Mouse (Mus musculus): Measurements from ENCODE around the gene Gabrr2.
"Not testable (repeated sequence)": the region's sequence is repeated elsewhere in the genome, so short reads cannot be mapped to it uniquely, and the experiment has no call there.

The Gabrr2 gene

DNA sequence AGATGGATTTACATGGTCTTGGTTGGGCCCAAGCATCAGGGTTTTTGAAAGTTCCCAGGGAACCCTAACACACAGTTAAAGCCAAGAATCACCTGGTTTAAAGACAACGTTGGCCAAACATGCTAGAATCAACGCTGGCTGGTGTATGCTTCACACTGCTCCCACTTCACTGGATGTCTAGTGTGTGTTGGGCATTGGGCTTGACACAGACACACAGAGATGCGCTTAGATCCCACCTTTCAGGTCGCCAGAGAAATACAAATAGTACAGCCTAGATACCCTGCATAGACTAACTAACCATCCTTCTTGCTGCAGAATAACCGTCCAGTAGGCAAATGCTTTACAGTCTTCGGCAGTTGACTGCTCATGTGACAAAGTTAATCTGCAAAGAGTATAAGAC is 7.5 kb downstream of the Gabrr2 start:
- DNase-seq (ENCODE audit: low read depth, low spot score): no peak

DNA sequence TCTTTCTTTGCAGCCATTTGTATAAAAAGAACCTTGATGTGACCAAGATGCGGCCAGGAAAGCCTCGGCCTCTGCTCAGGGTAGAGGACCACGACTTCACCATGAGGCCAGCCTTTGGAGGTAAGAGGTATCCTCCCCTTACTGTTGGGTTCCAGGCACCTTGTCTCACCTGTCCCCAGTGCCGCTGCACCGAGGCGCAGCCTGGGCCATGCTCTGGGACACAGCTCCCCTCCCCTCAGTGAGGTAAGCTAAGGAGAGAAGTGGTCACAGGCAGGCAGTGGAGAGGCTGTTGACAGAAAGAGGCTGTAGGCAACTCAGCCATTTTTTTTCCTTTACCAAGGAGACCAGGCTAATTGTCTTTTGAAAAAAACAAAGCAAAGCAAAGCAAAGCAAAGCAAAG is 8.5 kb downstream of the Gabrr2 start:
- DNase-seq (ENCODE audit: low read depth, low spot score): no peak

- no peak for DNase-seq (ENCODE audit: low read depth, low spot score)
Measured at GRCm38 (mm10) chr4:33072526-33073161, 9.8 kb downstream of the Gabrr2 start.

- DNase-seq (ENCODE audit: low read depth, low spot score): no peak
Measured at GRCm38 (mm10) chr4:33074406-33074805, 11.6 kb downstream of the Gabrr2 start.

DNA sequence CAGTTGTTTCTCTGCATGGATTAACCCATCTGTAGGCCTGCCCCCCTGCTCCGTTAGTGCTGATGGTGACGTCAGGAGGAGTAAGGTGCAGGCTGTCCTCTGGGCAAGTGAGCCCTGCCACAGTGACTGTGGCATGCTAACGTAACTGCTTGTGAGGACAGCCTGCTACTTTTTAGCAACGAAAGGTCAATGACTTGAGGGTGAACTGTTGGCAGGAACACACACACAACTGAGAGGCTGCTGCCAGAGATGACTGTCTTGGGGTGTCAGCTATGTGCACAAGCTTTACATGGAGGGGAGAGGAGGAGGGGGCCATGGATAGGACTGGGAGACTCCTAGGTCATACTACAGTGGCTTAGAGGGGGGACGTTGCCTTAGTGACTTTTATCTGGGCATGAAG is 12.1 kb downstream of the Gabrr2 start:
- DNase-seq (ENCODE audit: low read depth, low spot score): no peak

DNA sequence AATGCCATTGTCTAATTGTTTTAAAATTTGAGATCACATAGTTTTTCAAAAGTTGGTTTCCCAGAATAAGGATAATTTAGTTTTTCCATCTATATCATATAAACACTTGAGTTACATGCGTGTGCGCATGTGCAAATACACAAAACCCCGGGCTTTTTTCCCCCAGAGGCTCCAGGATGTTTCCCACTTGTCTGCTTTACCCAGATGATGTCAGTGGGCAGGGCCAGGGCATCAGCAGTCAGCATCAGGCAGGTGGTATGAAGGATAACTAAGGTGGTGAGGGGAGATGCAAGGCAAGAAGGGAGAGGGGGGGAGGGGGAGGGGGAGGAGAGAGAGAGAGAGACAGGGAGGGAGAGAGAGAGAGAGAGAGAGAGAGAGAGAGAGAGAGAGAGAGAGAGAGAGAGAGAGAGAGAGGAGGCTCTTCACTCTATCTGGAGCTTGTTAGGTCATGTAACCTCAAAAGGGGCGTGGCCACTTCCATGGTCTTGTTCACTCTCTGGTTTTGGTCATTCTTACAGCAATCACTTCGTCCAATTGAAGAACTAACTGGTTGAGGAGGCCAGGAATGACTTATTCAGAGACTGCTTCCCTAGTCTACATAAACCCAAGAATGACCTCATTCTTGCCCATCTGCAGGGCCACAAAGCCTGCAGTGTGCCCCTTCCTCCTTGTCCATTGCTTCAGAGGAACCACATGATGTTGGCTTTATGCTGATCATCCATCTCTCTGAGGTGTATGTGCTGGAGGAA is 13.2 kb downstream of the Gabrr2 start:
- no peak for DNase-seq (ENCODE audit: low read depth, low spot score)

DNA sequence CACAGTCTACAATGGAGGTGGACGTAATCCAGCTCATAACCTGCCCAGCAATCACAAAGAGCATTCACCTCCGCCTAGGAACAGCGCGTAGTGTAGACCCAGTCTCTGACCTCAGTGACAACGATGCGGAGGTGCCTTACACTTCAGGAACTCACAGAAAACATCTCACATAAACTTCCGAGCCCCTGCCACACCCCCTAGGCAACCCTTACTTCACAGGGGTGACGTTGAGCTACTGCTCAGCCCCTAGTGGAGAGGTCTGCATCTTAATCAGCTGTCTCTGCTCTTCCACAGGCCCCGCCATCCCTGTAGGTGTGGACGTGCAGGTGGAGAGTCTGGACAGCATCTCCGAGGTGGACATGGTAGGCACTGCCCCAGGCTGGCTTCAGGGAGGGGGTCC is 14.4 kb downstream of the Gabrr2 start:
- DNase-seq (ENCODE audit: low read depth, low spot score): no peak

- DNase-seq (ENCODE audit: low read depth, low spot score): no peak
Measured at GRCm38 (mm10) chr4:33077724-33078123, 14.9 kb downstream of the Gabrr2 start.

DNA sequence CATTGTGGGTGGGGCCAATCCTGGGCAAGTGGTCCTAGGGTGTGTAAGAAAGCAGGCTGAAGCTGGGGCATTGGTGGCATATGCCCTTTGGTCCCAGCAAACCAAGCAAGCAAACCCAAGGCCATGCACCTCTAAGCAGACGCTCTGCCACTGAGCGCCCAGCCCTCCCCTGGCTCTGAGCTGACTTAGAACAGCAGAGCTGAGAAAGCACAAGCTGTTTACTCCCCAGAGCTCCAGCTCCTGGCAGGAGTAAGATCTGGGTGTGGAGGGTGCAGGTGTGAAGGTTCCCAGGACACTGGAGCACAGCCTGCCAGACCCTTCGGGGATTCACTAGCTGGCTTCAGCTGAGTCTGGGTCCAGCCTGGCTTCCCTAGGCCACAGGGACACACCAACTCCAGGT is 15.7 kb downstream of the Gabrr2 start:
- DNase-seq (ENCODE audit: low read depth, low spot score): no peak

DNA sequence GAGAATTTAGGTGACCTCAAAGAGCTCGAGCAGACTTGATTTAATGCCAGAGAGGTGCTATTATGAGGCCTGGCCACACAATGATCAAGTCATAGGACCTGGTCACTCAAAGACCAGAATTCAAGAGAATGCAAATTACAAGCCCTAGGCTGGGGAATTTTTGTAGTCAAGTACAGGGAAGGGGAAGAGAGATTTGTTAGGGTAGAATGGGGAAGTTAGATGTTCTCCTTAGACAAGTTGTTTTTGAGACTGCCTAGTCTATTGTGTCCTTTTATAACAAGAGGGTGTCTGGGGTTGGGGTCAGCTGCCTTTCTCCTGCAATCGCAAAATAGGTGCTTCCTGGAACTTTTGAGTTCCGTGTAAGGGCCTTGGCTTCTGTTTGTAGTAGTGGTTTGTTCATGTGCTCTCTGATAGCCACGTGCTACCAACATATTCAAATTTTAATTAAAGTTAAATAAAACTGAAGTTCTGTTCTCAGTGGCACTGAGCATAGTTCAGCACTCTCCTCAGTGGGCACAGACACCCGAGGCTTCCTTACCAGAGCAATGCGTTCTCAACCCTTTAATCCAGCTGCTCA is 36.4 kb downstream of the Gabrr2 start:
- DNase-seq (ENCODE audit: low read depth, low spot score): peak; percentile 32

DNA sequence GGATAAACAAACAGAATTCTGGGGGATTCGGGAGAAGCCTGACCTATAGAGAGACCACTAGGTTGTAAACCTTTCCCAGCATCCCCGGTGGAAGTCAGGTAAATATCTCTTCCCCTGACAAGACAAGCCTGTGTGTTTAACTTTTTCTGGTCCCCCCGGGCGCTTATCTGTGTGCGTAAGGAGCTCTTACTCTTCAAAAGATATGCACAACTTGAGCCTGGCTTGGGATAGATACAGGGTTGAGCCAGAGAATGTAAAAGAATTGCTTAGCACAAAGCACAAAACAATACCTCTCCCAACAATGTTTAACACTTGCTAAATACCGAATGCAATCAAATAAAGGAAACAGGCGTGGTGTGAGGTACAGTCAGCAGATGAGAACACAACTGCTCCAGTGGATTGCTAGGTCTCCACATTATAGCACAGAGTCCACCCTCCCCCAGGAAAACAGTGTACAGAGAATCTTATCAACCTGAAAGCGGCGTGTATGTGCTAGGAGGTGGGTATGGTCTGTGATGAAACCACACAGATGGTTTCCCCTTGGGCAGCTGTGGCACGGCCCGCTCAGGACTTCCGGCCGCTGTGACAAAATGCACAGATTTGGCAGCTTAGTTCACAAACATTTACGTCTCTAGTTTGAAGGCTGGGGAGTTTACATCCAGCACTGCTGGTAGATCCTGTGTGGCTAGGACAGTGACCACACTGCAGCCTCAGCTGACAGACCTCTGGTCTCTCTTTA is 47.1 kb downstream of the Gabrr2 start:
- no peak for DNase-seq (ENCODE audit: low read depth, low spot score)

GRCm38 (mm10) chr4:33110845-33111244 is 48.0 kb downstream of the Gabrr2 start:
- DNase-seq (ENCODE audit: low read depth, low spot score): no peak

GRCm38 (mm10) chr4:33111358-33111757 is 48.6 kb downstream of the Gabrr2 start:
- DNase-seq (ENCODE audit: low read depth, low spot score): no peak

DNA sequence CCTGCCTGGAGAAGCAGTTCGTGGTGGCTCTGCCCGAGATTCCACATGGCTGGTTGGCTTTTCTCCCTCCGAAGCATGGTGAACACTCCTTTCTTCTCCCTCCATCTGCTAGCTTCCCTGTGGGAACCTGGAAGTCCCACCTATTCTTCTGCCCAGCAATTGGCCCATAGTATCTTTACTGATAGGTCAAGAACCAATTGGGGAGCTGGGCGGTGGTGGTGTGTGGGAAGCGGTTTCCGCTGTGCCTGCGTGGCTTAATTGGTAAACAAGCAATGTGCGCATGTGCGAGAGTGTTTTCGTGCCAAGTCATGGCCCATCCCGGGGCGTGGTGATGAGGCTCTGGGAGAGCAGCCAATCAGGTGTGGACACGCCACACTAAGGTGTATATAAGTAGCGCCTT is 50.1 kb downstream of the Gabrr2 start:
- DNase-seq (ENCODE audit: low read depth, low spot score): not testable (repeated sequence)

GRCm38 (mm10) chr4:33119118-33119517 is 56.3 kb downstream of the Gabrr2 start:
- DNase-seq (ENCODE audit: low read depth, low spot score): peak; percentile 86

- peak; percentile 60 for DNase-seq (ENCODE audit: low read depth, low spot score)
Measured at GRCm38 (mm10) chr4:33124493-33124892, 61.7 kb downstream of the Gabrr2 start.

DNA sequence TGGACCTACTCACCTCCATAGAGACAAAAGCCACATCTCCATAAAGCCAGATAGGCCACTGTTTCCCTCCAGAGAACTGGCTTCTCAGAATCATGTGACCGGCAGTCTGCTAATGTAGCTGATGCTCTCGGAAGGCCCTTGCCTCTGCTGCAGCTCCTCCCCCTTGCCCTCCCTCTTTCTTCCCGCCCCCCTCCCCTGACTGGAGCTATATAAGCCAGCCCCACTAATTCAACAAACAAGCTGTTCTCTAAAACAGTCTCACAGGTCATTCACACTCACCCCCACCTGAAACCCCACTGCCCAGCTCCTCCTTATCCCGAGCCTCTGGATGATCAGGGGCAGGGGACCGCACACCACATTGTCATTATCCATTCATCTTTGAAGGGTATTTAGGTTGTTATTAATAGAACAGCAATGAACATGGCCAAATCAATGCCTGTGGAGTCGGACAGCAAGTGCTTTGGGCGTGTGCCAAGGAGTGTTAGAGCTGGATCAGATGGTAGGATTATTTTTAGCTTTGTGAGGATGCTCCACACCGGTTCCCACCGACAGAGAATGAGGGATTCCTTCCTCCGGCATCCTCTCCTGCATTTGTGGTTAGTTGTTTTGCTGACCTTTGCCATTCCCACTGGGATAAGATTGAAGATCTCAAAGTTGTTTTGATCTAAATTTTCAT is 62.7 kb downstream of the Gabrr2 start:
- peak; percentile 88 for DNase-seq (ENCODE audit: low read depth, low spot score)

DNA sequence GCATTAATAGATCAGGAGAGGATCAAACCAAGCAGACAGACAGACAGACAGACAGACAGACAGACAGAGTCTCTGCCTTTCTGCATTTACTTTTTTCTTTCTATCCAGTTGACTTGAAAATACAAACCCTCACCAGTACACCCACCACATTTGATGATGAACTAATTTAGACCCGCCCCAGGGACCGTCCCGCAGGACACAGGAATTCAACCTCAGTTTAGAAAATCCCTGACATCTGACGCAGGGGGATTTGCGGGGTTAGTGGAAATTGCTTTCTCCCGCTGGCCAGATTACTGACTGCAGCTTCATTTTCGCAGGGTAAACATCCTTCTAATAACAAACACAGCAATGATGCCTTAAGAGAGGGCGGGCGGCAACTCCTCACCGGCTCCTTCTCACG is 69.4 kb downstream of the Gabrr2 start, which contains the start of gene Gabrr1:
Gene Gabrr1, plus strand, starts transcription at position 301 of the 400 bp plus-strand sequence.
- no peak for DNase-seq (ENCODE audit: low read depth, low spot score)
